Mouse (Mus musculus) intestine, embryonic 16.5 days (tissue): ENCODE measurements around the gene Naif1. TPM values are rescaled to one million over a fixed set of nuclear protein-coding genes. Genes with fewer than 3 reads are reported as not detected.

Experiments used
- ATAC-seq: fragments of 200-750 bp; cut with Nextera tagmentation; 2 replicates; pipeline ENCODE4 v1.8.0; 2017; ENCODE audit warnings: moderate TSS enrichment, moderate library complexity
- H3K27ac ChIP-seq: fragments of 300-500 bp; sonication (generic); 2 replicates; pipeline ENCODE4 v1.5.1; 2014; ENCODE audit warnings: mild to moderate bottlenecking, low read length
- H3K27me3 ChIP-seq: fragments of 300-500 bp; sonication (generic); replicated peaks from 2 replicates; pipeline ENCODE4 v1.6.1; 2014; ENCODE audit warnings: low read length, control low read depth, mixed read lengths; ENCODE audit not compliant: control insufficient read depth, insufficient read depth
- H3K36me3 ChIP-seq: fragments of 300-500 bp; sonication (generic); 2 replicates; pipeline ENCODE4 v1.6.1; 2014; ENCODE audit warnings: low read length, control low read depth; ENCODE audit not compliant: control insufficient read depth, insufficient read depth
- H3K4me1 ChIP-seq: fragments of 300-500 bp; sonication (generic); 2 replicates; pipeline ENCODE4 v1.6.1; 2014; ENCODE audit warnings: low read length, control low read depth, mixed read lengths; ENCODE audit not compliant: control insufficient read depth, insufficient read depth
- H3K4me2 ChIP-seq: fragments of 300-500 bp; sonication (generic); 2 replicates; pipeline ENCODE4 v1.6.1; 2014; ENCODE audit warnings: low read depth, low read length, control low read depth
- H3K4me3 ChIP-seq: fragments of 300-500 bp; sonication (generic); 2 replicates; pipeline ENCODE4 v1.5.1; 2014; ENCODE audit warnings: mild to moderate bottlenecking, low read length
- H3K9ac ChIP-seq: fragments of 300-500 bp; sonication (generic); 2 replicates; pipeline ENCODE4 v1.6.1; 2014; ENCODE audit warnings: low read depth, low read length
- H3K9me3 ChIP-seq: fragments of 300-500 bp; sonication (generic); 2 replicates; pipeline ENCODE4 v1.6.1; 2016; ENCODE audit warnings: low read length, control low read depth; ENCODE audit not compliant: control insufficient read depth
- WGBS: fragments of 180-500 bp; shearing (Covaris S2); extraction: QIAGEN DNeasy Blood & Tissue Kit; methylation state at CpG from one replicate; pipeline ENCODE4 v1.1.7; 2014; 5-methylcytosine and 5-hydroxymethylcytosine counted together
- polyA plus RNA-seq: library from polyadenylated mRNA; unstranded; fragments of >200 nt; fragmentation: Nextera tagmentation; extraction: Ambion mirVana; gene quantifications from 2 replicates; pipeline ENCODE4 v1.2.1, GENCODE M21; 2015

Naif1 gene
- polyA plus RNA-seq, 1 experiment from 2014 or later, result 5.3 TPM

GRCm38 (mm10) chr2:32416556-32416955 is 33.7 kb upstream of the Naif1 start:
- H3K4me1 ChIP-seq, result peaks cover 7% of the 10 kb centered on the region; the same call in 1 of the 2 replicates
- H3K9me3 ChIP-seq, result no peaks in the 10 kb centered on the region
- ATAC-seq, result no peak
- WGBS, result 76% methylated on average over 2 of the region's 2 CpGs
- no peak overlapping the region for H3K4me2 ChIP-seq
- peaks cover 31% of the 10 kb centered on the region for H3K36me3 ChIP-seq
- H3K4me3 ChIP-seq, result no peak overlapping the region
- H3K9ac ChIP-seq, result no peak overlapping the region
- H3K27me3 ChIP-seq, result no peaks in the 10 kb centered on the region
- no peak overlapping the region for H3K27ac ChIP-seq

DNA sequence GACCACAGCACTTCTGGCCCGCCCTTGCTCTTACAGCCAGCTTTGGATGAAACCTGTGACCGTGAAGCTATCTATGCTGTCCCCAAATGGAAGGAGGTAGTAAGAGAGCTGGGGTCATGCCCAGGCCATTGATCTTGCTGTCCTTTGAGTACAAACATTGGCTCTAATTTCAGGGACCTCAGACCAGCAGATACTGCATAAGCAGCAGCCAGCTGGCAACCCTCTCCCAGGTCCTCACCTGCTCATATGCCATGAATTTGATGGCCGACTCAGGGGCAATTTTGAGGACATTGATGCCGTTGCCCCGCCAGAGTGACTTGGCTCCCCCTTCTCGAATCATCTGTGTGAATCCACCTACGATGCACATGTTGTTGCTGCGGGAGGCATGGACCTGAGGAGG is 32.8 kb upstream of the Naif1 start:
- Histone ChIP-seq H3K36me3 (peaks cover 31% of the 10 kb centered on the region), H3K4me2 (no peak overlapping the region), H3K9me3 (no peaks in the 10 kb centered on the region), H3K9ac (no peak overlapping the region), H3K4me1 (peaks cover 14% of the 10 kb centered on the region; the same call in 1 of the 2 replicates), H3K27ac (no peak overlapping the region), H3K4me3 (no peak overlapping the region), H3K27me3 (no peaks in the 10 kb centered on the region)
- WGBS, result 89% methylated on average over 8 of the region's 8 CpGs
- no peak for ATAC-seq

DNA sequence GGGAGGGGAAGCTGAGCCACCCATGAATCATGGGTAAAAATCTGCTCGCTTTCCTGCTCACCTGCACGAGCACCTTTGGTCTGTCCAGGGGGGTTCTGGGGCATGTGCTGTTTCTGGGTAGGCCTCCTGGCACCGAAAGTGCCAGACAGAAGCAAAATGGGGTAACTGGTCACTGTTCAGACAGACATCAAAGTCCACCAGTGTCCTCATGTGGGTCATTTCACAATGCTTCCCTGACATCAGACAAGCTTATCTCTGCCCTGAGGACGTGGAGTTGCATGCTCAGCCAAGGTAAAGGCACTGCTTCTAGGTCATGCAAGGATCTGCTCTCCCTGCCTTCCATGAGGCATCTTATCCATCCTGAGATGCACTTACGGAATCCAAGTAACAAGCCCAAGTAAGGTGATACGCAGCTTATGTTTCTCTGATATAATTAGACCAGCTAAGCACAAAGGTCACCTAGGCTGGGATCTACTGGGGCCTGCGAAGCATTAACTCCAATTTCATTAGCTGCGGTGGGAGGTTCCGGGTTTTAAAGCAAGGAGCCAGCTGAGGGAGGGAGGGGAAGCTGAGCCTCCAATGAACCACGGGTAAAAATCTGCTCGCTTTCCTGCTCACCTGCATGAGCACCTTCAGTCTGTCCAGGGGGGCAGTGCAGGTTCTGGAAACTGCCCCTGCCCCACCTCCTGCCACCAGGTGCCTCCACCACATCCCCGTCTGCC is 31.7 kb upstream of the Naif1 start:
- no peak overlapping the region for H3K9ac ChIP-seq
- no peak overlapping the region for H3K4me2 ChIP-seq
- peak overlapping the region; percentile 61 for H3K27ac ChIP-seq
- 77% methylated on average over 12 of the region's 12 CpGs for WGBS
- peaks cover 31% of the 10 kb centered on the region for H3K36me3 ChIP-seq
- H3K4me1 ChIP-seq, result peaks cover 25% of the 10 kb centered on the region
- peak; percentile 60 for ATAC-seq
- no peaks in the 10 kb centered on the region for H3K9me3 ChIP-seq
- H3K27me3 ChIP-seq, result no peaks in the 10 kb centered on the region
- no peak overlapping the region for H3K4me3 ChIP-seq

DNA sequence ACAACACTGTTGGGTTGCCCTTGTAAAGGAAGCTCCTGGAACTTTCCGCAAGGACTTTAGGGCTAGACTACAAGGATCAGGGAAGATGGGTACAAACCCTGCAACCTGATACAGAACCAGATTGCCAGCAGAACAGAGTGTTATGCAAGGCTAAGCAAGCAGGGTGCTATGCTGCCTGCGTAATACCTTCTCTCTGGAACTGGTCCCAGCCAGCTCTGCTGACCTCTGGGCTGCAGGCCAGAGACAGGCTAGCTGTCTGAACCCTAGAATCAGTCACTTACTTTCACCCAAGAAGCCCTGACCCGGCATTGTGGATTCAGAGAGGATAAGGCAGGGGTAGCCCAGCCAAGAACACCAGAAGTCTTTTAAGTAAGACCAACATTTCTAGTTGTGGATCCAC is 30.9 kb upstream of the Naif1 start:
- 87% methylated on average over 3 of the region's 3 CpGs for WGBS
- Histone ChIP-seq H3K9ac (no peak overlapping the region), H3K4me1 (peaks cover 30% of the 10 kb centered on the region), H3K9me3 (no peaks in the 10 kb centered on the region), H3K4me2 (no peak overlapping the region), H3K27me3 (no peaks in the 10 kb centered on the region), H3K36me3 (peaks cover 25% of the 10 kb centered on the region), H3K4me3 (no peak overlapping the region), H3K27ac (peak overlapping the region; percentile 61)
- ATAC-seq, result no peak

DNA sequence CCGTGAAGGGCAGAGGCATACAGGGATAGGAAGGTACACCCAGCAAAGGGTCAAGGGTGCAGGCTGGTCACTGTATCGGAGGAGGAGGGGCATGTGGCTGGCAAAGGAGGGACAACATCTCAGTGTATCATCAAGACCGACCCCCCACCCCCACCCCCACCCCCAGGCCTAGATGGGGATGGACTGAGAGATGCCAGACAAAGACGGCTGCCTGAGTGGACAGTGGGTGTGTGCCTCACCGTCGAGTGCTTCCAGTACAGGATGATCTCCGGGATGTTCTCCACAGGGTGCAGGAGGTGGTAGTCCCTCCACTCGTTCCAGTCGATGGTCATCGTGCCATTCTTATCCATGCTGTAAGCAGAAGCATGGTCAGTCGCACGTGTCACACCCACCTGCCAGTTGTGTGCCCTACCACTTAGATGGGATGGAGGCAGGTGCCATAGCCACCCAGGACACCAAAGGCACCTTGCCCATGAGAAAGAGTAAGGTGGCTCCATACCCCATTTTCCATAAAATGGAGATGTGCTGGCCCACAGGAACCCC is 30.1 kb upstream of the Naif1 start:
- 93% methylated on average over 12 of the region's 12 CpGs for WGBS
- ATAC-seq, result no peak
- no peak overlapping the region for H3K9ac ChIP-seq
- peaks cover 24% of the 10 kb centered on the region for H3K36me3 ChIP-seq
- no peak overlapping the region for H3K4me3 ChIP-seq
- H3K4me2 ChIP-seq, result no peak overlapping the region
- H3K27me3 ChIP-seq, result no peaks in the 10 kb centered on the region
- peaks cover 38% of the 10 kb centered on the region for H3K4me1 ChIP-seq
- no peaks in the 10 kb centered on the region for H3K9me3 ChIP-seq
- H3K27ac ChIP-seq, result no peak overlapping the region

DNA sequence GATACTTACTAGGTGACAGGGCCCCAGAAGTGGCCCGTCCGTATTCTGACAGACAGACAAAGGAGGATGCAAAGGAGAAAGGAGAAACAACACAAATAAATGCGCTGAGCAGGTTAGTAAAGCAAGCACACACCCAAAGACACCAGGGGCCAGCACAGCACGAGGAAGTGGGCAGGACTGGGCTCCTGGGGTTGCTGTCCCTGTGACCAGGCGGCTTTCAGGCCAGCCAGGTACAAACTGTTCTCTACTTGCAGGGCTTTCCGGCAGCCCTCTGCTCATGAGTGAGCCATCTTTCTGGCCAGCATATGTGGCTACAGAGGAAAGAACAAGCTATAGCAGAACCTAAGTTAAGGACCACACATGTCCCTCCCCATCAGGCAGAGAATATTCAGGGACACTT is 29.6 kb upstream of the Naif1 start:
- peaks cover 19% of the 10 kb centered on the region for H3K36me3 ChIP-seq
- H3K27me3 ChIP-seq, result no peaks in the 10 kb centered on the region
- H3K4me1 ChIP-seq, result peaks cover 43% of the 10 kb centered on the region
- H3K9ac ChIP-seq, result no peak overlapping the region
- H3K4me2 ChIP-seq, result no peak overlapping the region
- H3K4me3 ChIP-seq, result no peak overlapping the region
- H3K9me3 ChIP-seq, result no peaks in the 10 kb centered on the region
- WGBS, result 77% methylated on average over 6 of the region's 6 CpGs
- H3K27ac ChIP-seq, result no peak overlapping the region
- no peak for ATAC-seq

- H3K36me3 ChIP-seq, result peaks cover 7% of the 10 kb centered on the region
- H3K27me3 ChIP-seq, result no peaks in the 10 kb centered on the region
- H3K9ac ChIP-seq, result no peak overlapping the region
- H3K27ac ChIP-seq, result no peak overlapping the region
- no peak for ATAC-seq
- no peak overlapping the region for H3K4me2 ChIP-seq
- WGBS, result 93% methylated on average over 6 of the region's 6 CpGs
- no peak overlapping the region for H3K4me3 ChIP-seq
- H3K4me1 ChIP-seq, result peaks cover 47% of the 10 kb centered on the region
- no peaks in the 10 kb centered on the region for H3K9me3 ChIP-seq
Observed at GRCm38 (mm10) chr2:32421851-32422251, 28.4 kb upstream of the Naif1 start.

- 1% methylated on average over 14 of the region's 14 CpGs for WGBS
- peak; percentile 88 for ATAC-seq
- peaks cover 61% of the 10 kb centered on the region for H3K4me1 ChIP-seq
Observed at GRCm38 (mm10) chr2:32423481-32424331, 26.6 kb upstream of the Naif1 start.

DNA sequence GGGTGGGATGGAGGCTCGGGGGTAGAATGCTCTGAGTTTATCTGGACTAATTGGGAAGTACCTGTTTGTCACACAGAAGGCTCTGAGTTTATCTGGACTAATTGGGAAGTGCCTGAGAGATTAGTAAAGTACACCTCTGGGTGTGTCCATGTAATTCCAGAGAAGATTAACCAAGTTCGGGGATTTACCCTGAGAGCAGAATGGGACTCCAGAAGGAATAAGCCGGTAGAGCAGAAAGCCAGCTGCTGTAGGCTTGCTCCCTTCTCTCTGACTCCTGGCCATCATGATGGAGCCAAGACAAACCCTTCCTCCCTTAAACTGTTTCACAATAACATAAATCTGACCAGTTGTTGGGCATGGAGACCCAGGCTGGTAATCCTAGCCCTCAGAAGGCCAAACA is 25.5 kb upstream of the Naif1 start:
- WGBS, result 33% methylated on average over 3 of the region's 3 CpGs
- Histone ChIP-seq H3K4me2 (no peak overlapping the region), H3K27ac (peak overlapping the region; percentile 96), H3K9ac (peak overlapping the region; percentile 39), H3K36me3 (no peaks in the 10 kb centered on the region), H3K27me3 (no peaks in the 10 kb centered on the region), H3K4me1 (peaks cover 66% of the 10 kb centered on the region), H3K9me3 (no peaks in the 10 kb centered on the region), H3K4me3 (no peak overlapping the region)
- no peak for ATAC-seq

More at GRCm38 (mm10) chr2:32423481-32424331, 26.6 kb upstream of the Naif1 start:
- H3K4me3 ChIP-seq, result peak overlapping the region; percentile 56
- H3K36me3 ChIP-seq, result 0 out of 2 replicates have a peak, but pooled peaks cover 5% of the 10 kb centered on the region
- peak overlapping the region; percentile 66 for H3K9ac ChIP-seq
- no peaks in the 10 kb centered on the region for H3K9me3 ChIP-seq
- H3K4me2 ChIP-seq, result peak overlapping the region; percentile 88
- peak overlapping the region; percentile 96 for H3K27ac ChIP-seq
- no peaks in the 10 kb centered on the region for H3K27me3 ChIP-seq
